Mouse (Mus musculus) lung, postnatal 36 days (tissue): ENCODE results near the gene Hist1h3b.
"Not testable (repeated sequence)": the region's sequence is repeated elsewhere in the genome, so short reads cannot be mapped to it uniquely, and the experiment has no call there.

Experiments
- DNase-seq: peaks from one replicate; pipeline ENCODE4 v3.0.0; 2022; ENCODE audit warnings: mixed read lengths

The Hist1h3b gene

DNA sequence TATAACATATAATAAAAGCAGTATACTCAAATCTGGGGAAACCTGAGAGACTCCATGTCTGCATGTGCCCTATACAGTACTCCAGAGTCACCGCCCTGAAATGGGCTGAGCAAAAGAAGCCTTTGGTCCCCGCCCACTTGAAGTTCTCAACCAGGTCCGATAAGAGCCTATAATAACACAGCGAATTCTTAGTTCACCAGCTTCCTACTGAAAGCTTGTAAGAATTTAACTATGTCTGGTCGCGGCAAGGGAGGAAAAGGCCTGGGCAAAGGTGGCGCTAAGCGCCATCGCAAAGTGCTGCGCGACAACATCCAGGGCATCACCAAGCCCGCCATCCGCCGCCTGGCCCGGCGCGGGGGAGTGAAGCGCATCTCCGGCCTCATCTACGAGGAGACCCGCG, 4.7 kb downstream of the Hist1h3b start, which contains the start of gene Hist1h4b:
Gene Hist1h4b (plus strand): TSS at position 224 of the 400 bp plus-strand sequence.
- peak; percentile 98 for DNase-seq

DNA sequence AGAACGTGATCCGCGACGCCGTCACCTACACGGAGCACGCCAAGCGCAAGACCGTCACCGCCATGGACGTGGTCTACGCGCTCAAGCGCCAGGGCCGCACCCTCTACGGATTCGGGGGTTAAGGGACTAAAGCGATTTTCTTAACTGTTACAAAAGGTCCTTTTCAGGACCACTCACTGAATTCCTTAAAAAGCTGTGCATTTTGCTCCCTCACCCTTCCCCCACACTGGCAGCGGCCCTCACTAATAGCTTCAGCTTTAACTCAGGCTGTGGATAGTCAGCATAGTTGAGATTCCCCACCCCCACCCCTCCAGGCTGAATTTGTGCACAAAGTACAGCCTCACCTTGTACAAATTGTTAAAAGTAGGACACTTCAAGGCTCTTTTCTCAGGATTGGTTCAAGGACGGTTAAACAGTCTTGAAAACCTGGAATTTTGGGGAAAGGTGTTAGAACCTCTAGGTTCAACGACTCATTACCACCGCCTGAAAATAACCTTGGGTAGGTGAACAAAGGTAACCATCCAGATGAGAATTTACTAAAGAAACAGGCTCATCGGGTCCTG, 5.2 kb downstream of the Hist1h3b start:
- DNase-seq, result no peak

DNA sequence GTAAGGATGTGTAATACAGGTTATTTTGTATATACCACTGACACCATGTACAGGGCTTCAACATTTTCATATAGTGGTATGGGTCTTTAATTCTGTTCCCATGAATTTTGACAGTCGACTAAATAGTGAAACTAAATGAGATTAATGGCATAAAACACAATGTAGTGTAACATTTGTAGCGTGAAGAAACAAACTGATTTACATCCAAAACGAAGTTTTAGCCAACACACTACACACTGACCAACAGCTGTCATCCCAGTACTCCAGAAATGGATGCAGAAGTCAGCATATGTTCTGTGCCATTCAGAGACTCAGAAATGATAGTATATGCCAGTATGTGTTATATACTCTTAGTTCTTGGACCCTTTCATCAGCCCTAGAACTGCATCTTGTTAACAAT, 5.9 kb downstream of the Hist1h3b start:
- no peak for DNase-seq

DNA sequence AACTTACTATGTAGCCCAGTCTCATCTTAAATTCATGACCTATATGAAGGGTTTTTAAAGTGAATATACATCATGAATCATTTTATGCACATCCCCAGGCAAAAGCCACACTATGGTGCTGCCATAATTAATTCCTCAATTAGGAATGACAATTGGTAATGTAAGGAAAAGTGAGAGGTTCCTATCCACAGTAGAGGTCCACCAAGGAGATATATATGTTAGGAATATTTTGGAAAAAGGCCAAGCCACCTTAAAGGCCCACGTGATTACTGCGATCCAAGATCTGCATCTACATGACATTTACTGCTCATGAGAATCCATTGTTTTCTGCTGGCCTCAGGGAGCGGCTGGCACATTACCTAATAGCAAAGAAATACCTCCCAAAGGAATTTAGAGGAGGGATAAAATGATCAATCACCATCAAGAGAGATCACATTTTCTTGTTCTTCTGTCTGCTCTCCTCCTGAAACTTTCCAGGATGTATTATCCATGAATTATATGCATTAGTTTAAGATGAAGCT, 7.2 kb downstream of the Hist1h3b start:
- no peak for DNase-seq

GRCm38 (mm10) chr13:23759916-23760239, 7.8 kb downstream of the Hist1h3b start:
- DNase-seq, result no peak

DNA sequence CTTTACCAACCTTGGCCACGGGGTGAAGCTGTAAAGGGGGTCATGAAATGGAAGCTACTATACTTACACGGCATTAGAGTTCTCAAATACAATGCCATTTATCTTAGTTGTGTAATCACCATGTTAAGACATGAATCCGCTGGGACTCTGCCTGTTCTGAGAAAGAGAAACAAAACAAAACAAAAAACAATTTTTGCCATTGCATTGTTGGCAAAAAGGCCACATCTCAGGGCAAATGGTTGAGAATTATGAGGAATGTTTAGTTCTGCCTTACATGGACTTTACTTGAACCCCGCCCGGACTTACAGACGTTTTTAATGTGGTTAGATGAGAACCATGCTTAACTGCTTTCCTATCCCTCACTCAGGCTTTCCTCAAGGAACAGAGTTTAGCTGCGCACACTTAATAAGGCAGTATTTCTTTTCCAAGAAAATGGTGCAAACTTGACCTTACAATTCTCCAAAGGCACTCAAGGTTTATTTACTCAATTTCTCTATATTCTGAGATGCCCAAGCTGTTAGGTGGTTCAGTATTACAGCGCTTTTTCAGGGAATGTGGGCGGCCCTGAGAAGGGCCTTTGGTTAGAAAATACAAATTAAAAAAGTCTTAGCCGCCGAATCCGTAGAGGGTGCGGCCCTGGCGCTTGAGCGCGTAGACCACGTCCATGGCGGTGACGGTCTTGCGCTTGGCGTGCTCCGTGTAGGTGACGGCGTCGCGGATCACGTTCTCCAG, 8.3 kb downstream of the Hist1h3b start:
- no peak for DNase-seq

DNA sequence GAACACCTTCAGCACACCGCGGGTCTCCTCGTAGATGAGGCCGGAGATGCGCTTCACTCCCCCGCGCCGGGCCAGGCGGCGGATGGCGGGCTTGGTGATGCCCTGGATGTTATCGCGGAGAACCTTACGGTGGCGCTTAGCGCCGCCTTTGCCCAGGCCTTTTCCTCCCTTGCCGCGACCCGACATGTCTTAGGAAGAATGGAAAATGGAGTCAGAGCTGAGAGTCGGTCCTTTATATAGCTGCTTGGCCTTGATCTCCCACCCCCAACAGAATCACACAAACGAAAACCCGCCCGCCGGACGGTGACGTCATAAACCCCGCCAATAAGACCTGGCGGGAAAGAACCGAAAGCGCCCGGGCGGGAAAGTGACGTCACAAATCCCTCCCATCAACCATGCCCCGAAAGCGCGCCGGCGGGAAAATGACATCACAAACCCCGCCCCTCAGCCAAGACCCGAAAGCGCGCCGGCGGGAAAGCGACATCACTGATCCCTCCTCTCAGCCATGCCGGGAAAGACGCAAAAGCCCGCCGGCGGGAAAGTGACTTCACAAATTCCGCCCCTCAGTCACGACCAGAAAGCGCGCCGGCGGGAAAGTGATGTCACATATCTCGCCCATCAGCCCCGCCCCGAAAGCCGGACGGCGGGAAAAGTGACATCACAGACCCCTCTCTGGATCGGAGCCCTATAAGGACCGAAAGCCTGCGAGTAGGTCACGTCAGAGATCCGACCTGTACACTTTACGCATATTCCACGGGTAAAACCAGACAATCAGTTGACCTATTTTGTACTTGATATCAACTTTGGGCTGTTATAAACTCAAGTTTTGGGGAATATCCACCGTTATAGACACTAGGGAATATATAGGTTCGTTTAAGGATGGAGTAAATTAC, 9.2 kb downstream of the Hist1h3b start, which contains the start of gene Hist1h4a:
Gene Hist1h4a (minus strand): TSS at position 259 of the 893 bp plus-strand sequence.
- DNase-seq, result peak; percentile 99

- DNase-seq, result peak; percentile 71
Measured at GRCm38 (mm10) chr13:23761871-23762821, 10.1 kb downstream of the Hist1h3b start, which contains the start of gene Hist1h3a. Gene Hist1h3a (minus strand): TSS chr13:23762386.

DNA sequence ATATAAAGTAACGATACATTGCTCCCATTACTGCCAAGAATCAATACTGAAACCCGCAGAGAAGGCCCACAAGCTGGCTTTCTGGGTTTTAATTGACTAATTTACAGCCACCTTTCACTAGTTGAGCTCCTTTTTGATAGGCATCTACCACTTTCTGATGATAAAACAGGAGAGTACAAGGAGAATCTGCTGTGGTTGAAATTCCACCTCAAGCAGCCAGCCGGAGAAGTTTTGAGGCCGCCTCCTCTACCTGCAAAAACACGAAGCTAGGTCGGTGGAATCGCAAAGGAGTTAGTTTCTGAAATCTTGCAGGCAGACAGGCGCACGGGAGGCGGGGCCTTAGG, 11.1 kb downstream of the Hist1h3b start:
- DNase-seq, result no peak

- DNase-seq, result peak; percentile 92
Measured at GRCm38 (mm10) chr13:23763586-23764323, 11.7 kb downstream of the Hist1h3b start, which contains the start of gene Hist1h1a. Gene Hist1h1a (plus strand): TSS chr13:23763666.

DNA sequence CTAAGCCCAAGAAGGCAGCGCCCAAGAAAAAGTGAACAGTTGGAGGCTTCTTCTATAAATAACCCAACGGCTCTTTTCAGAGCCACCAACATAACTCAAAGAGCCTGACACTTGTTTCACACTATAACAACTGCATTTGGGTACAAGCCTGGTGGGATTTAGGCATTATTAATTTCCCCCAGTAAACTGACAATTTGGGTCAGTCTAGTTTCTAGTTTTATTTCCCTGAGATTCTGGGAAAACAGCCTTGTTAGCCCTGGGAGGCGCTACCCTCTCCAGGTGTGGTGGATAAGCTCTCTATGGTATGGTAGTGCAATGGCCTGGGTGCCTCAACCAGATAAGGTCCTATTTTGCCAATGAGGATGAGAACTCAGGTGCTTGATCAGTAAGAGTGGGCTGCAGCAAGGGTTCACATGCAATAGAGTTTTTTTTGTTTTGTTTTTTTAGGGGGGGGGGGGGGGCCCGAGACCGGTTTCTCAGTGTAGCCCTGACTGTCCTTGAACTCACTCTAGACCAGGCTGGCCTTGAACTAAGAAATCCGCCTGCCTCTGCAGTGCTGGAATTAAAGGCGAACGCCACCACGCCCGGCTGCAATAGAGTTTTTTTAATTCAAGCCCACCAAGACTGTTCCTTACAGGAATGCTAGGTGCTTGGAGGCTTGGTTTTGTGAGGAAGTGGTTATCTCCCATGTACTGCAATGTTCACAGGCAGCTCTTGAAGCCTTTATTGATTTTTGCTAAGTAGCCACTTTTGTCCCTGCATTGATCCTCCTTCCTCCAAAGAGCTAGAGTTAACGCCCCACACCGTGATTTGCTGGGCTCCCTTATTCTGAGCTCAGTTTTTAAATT, 12.5 kb downstream of the Hist1h3b start:
- DNase-seq, result no peak

- no peak for DNase-seq
Measured at GRCm38 (mm10) chr13:23765172-23765513, 13.1 kb downstream of the Hist1h3b start.

DNA sequence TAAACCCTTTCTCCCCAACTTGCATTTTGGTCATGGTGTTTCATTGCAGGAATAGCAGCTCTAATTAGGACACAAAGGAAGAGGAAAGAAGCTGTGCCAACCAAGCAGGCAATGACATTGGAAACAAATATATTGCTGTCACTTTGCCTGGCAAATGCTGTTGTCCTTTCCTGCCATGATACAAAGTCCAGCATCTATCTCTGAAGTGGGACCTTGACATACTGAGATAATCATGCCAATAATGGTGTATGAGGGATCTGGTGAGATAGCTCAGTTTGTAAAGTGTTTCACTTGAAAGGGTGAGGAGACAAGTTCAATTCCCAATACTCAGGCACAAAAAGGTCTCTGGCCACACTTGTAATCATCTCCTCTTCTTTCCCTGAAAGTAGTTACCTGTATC, 14.7 kb downstream of the Hist1h3b start:
- DNase-seq, result no peak

- DNase-seq, result no peak
Measured at GRCm38 (mm10) chr13:23768834-23769397, 16.8 kb downstream of the Hist1h3b start.

- not testable (repeated sequence) for DNase-seq
Measured at GRCm38 (mm10) chr13:23769613-23770012, 17.5 kb downstream of the Hist1h3b start, which contains the start of gene Trim38. Gene Trim38 (plus strand): TSS chr13:23769913.

- peak; percentile 35 for DNase-seq
Measured at GRCm38 (mm10) chr13:23772561-23773313, 20.7 kb downstream of the Hist1h3b start.

DNA sequence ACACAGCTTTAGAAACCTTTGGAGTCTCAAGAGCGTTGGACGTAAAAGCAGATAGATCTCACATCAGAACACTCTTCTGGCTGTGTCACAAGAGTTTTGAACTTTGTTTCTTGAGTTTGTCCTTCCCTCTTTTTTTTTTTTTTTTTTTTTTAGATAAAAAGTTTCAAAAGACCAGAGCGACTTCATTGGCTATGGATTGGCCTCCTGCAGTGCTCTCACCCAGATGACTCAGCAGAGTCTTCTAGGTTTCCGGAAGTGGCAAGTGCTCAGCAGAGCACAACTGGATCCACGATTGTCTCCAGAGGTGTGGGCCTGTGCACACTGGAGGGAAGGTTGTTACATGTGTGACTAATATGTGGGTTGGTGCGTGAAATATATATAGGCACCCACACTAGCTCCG, 26.3 kb downstream of the Hist1h3b start:
- DNase-seq, result no peak

DNA sequence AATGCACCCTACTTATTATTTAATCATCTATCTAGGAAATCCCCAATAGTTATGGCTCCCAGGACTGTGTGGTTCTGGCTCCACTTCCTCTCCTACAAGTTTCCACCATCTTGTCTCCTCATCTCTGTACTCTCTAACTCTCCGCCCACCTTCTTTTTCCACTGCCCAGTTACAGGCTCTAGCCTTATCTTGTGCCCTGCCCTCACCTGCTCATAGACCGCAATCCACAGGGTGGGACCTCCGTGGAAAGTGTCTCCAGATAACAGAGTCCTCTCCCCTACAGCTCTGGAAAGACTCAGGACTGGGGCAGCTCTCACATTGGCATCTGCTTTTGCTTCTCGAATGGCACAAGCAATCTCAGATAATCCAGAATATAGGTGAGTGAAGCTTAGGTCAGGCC, 27.0 kb downstream of the Hist1h3b start:
- DNase-seq, result no peak

DNA sequence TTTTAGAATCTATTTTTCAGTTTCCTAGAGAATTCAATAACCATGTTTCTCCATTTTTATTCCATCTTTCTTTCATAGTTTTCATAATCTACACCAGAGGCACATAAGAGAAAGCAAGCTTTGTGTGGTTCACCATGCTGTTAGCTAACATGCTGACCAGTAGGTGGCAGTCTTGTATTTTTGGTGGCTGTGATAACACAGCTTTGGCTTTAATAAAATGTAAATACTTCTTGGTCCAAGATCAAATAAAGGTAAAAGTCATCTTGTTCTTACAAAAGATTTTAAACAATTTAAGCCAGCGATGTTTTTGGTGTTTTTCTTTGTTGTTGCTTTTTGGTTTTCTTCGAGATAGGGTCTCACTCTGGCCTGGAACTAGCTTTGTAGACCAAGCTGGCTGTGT, 40.5 kb downstream of the Hist1h3b start:
- peak; percentile 79 for DNase-seq
